Mouse (Mus musculus) frontal cortex, postnatal 10 days (tissue): ENCODE measurements around the gene Ddb2.

Experiments
- DNase-seq, 2 experiments: peaks; one replicate each; pipeline ENCODE4 v3.0.0; 2022; ENCODE audit warnings: low spot score in 2 of 2, mixed read lengths in 1 of 2

The Ddb2 gene

DNA sequence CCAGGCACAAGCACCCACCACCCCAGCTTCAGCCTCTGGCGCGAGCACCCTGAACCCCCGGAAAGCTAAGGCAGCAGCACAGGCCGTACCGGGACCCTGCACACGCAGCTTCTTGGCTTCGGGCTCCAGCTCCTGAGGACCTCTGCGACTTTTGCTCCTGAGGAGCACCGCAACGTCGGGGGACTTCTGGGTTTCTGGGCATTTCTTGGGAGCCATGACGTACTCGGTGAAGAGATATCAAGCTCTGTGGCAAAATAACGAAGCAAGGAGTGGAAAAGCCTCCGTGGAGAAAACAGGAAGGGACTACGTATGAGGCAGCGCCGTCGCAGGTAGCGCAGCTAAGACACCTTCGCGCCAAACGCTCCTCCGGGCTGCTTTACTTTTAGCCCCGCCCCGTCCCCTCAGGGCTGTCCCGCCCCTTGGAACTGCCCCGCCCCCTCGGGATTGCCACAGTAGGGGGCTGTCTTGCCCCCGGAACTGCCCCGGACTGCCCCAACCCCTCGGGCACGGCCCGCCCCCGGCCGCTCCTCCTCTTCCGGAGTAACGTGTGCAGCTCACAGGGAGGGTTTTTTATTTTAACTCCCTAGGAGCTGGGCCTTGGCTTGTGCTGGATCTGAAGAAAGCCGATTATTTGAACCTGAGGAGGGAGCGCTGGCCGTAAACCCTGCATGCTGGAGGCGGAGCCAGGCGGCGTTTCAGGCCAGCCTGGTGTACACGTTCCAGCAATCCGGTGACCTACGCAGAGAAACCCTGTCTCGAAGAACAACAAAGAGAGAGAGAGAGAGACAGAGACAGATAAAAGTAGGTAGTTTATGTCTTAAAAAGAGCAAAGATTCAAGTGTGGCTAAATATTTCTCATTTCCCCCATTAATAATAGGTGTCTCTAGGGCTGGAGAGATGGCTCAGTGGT lies at the start of gene Ddb2:
Gene Ddb2, minus strand, starts transcription at position 382 of the 910 bp plus-strand sequence.
- peak; percentile 80 to 90 for DNase-seq

DNA sequence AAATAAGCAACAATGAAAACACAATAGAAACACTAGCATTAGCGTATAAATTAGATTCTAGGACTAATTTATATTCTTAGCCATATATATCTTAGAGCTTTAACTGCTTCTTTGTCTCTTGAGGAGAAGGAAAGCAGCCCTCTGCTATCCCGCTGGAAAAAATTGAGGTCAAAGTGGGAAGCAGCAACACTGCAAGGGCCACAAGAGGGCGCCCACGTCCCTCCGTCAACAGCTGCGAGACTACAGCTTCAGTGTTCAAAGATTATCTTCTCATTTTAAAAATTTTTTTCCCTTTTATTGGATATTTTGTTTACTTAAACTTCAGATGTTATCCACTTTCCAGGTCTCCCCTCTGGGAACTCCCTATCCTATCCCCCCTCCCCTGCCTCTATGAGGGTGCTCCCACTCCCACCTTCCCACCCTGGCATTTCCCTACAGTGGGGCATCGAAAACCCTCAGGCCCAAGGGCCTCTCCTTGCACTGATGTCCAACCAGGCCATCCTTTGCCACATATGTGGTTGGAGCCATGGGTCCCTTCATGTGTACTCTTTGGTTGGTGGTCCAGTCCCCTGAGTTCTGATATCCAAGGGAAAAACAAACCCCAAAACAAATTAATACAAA lies 49.2 kb upstream of the Ddb2 start:
- peak; percentile 45 to 77 for DNase-seq

DNA sequence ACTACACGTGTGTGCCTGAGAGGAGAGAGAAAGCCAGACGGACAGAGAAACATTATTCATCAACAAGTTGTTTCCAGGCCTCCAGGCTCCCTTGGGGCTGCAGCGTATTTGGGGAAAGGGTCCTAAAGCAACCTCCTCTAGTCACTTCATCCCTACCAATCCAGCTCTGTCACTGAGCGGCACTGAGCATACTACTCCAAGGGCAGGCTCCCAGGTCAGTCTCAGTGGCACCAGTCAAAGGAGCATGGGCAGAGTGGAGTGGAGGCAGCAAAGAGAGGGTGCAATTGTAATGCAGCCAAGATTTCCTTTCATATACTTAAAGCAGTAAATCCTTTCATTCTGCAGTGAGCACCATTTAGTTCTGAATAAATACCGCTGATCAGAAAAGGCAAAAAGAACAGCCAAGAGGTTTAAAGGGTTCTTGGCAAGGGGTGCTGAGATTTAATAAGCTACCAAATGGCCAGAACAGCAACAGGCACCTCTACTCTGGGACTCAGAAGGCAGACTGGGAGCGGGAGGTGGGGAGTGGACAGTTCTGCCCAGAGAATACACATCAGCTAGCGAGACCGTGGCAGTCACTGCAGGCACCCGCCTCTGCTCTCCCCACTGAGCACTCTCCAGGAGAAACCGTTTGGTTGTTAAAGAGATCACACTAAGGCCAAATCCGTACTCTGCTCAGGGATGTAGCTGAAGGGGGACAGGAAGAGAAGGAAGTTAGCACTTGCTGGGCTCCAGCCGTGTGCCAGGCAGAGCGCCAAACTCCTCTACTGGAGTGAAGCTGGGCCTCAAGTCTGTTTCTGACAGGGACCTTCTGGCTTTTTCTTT lies 47.8 kb upstream of the Ddb2 start:
- DNase-seq: peak; percentile 28 to 51

DNA sequence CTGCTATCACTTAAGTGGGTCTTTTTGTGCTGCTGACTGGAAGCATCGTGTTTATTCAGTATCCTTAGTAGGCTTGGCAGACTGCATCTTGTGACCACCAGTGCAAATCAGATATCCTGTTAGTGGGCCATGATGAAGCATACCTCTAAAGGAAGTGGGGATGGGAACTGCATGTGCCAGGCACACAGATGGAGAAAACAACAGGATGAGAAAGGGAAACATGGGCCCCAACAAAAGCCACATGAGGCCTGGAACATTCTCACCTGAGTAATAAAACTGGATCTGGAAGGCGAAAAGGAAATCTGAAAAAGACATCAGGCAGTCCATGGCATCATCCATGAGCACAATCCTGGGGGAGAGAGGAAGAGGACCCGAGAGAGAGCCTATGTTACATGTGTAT lies 47.2 kb upstream of the Ddb2 start:
- no peak for DNase-seq

GRCm38 (mm10) chr2:91281366-91281765 lies 44.6 kb upstream of the Ddb2 start:
- DNase-seq: no peak

GRCm38 (mm10) chr2:91279372-91279755 lies 42.6 kb upstream of the Ddb2 start:
- no peak for DNase-seq

DNA sequence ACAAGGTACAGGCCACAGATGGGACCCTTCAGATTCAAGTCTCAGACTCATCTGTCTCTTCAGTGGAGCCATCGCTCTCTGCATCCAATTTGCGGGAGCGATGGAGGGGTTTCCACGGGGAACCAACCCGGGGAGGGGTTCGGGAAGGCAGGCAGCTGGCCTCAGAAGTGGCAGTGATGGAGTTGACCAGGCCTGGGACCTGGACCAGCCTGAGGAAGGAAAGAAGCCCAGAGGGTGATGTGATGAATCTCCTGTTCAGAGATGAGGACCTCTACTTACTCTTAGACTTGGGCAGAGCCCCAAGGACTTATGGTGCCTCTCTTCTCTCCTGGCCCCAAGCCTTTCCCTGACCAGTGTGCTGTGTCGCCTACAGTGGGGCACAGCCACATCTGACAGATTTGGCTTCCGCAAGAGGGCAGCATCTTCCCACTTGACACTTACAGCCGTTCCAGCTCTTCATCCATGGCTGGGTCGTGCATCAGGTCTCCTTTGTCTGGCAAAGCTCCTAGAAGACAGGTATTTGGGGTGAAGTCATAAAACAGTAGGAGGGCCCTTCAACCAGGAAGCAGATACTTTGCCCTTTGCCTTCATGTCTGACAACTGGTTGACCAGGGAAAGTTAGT lies 42.1 kb upstream of the Ddb2 start:
- DNase-seq: peak in 1 of 2 experiments; percentile 56

DNA sequence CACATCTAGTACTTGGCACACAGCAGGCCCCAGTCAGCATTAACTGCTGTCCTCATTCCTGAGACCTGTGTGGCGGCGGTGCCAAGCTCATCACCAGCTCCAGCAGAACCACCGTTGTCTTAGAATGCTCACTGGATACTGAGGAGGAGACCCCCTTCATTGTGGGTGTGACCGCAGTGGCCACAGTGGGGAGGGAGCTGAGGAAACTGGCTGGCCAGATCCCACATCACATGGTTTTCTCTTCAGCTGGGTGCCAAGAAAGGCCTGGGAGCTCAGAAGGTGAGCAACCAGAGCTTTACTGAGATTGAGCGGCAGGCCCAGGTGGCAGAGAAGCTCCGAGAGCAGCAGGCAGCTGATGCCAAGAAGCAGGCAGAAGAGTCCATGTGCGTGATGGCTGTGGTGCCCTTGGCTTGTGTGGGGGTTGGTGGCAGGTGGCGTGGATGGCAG lies 32.9 kb upstream of the Ddb2 start:
- DNase-seq: no peak

DNA sequence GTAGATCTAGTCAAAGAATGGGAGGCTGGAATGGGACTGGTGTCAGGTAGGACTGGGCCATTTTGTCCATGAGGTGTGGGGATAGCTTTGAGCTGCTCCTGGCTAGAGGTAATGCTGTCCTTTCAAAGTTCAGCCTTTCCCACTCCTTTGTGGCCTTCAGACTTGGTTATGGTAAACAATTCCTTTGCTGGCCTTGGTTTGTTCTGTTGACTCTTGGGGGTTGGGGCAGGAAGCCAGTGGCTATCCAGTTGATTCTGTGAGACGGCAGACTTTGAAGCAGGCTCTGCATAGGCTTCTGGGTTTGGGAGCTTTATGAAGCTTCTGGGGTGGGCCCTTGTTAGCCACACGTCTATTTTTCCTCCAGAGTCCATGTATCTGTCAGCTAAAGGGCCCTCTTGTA lies 31.9 kb upstream of the Ddb2 start:
- no peak for DNase-seq

GRCm38 (mm10) chr2:91268042-91268441 lies 31.3 kb upstream of the Ddb2 start:
- no peak for DNase-seq

DNA sequence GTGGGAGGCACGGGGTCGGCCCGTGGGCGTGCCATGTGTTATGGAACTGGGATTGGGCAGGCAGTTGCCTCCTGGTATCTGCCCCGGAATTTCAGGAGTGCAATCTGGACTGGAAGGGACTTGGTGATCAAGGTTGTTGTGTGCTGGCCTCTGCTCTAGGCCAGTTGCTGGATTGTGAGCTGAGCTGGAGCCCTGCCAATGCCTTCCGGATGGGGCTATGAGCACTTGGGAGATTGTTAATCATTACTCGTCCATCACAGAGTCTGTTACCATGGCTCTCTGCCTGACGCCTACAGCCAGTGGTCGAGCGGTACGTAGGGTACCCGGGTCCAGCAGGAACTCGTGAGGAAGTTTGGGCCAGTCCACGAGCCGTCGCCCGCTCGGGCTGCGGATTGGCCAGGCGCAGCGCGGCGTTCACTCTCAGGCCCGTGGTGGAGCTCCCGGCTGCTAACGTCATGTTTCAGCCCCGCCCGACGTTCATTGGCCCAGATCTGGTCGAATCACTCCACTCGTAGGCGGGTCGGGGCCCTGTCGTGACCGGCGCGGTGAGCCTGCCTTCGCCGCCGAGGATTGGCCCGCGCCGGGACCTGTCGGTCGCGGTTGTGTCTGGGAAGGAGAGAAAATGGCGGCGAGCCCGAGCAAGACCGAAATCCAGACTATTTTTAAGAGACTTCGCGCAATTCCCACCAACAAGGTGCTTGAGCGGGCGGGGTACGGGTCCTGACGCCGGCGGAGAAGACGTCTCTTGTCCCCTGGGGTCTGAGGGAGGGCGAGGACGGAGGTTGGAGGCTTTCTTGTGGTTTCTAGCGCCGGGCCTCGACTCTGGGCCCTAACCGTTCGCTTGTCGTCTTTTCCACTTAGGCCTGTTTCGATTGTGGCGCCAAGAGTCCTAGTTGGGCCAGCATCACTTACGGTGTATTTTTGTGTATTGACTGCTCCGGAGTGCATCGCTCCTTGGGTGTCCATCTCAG lies 28.2 kb upstream of the Ddb2 start, which contains the start of gene Arfgap2:
Gene Arfgap2, plus strand, starts transcription at position 264 of the 971 bp plus-strand sequence.
- DNase-seq: peak; percentile 98

- no peak for DNase-seq
These were observed 27.2 kb upstream of the Ddb2 start for GRCm38 (mm10) chr2:91263692-91264660.

GRCm38 (mm10) chr2:91259493-91259892 lies 22.7 kb upstream of the Ddb2 start:
- DNase-seq: no peak

- no peak for DNase-seq
These were observed 22.0 kb upstream of the Ddb2 start for GRCm38 (mm10) chr2:91258830-91259229.

GRCm38 (mm10) chr2:91258054-91258453 lies 21.3 kb upstream of the Ddb2 start:
- peak; percentile 60 to 64 for DNase-seq

GRCm38 (mm10) chr2:91257126-91257980 lies 20.6 kb upstream of the Ddb2 start:
- DNase-seq: no peak

DNA sequence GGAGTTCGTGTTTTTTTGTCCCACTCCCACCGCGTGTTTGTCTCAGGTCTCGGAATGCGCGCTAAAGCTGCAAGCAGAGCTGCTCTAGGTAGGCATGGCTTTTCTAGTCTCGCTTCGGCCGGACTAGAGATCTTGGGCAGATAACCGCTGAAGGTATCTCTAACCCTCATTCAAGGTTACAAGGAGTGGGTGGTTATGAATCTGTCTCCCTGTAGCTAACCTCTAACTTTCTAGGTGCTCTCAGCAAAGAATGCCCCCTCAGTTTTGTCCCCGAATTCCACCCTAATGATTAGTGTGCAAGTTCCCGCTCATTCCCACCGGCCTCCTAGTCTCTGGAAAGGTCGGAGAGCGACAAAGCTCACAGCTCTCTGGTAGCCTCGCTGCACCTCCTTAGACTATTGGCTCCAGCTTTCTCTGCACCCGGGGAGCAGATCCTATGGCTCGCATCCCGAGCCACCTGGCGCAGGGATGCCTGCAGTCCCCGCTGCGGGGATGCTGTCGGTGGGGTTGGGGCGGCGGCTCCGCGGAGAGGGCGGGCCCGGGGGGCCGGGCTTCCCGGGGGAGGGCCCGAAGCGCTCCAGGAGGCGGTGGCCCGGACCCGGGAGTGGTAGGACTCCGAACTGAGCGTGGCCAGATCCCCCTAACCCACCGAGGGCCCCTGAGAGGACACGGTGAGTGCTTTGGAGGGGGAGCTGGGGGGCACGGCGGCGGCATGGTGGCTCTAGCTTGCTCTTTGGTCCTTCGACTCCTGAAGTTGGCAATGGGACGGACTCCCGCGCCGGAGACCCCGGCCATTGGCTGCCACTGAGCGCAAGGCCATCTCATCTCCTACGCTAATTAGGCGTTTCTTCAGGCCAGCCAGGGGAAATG lies 19.7 kb upstream of the Ddb2 start:
- DNase-seq: peak in 1 of 2 experiments; percentile 50
